In genomic region chr7:134775671-134776070, GRCm38 (mm10) we compare ENCODE assay signal across 14 mouse cellular contexts.
DNase-seq lines count a peak whose midpoint lies in the region; ATAC-seq and TF ChIP-seq lines count a peak whose summit lies in the region.
"Had no signal": no experiment of that assay in that cellular context is flagged by ENCODE, and none has a peak within 500 bp of the region (broad histone marks: within the 10 kb centered on the region; RNA-seq: fewer than 3 reads in every experiment).

No protein-coding gene starts in this region.

- H3K27me3 ChIP-seq in myocyte (ENCODE audit: control insufficient read depth, insufficient read depth, insufficient read length), result no peaks in the 10 kb centered on the region
- H3K27me3 ChIP-seq in hindbrain, embryonic 16.5 days (replicated peaks; ENCODE audit: control insufficient read depth, insufficient read depth, low read length), result no peaks in the 10 kb centered on the region
- H3K27me3 ChIP-seq: heart, embryonic 15.5 days; neural tube, embryonic 13.5 days had no signal

- peak; percentile 16 to 54 for DNase-seq in layer of hippocampus, adult 2 months (ENCODE audit: low spot score in 2 of 2)
- no peak for DNase-seq in layer of hippocampus, postnatal 14 days (ENCODE audit: low spot score in 2 of 2)
- peak; percentile 25 for DNase-seq in R1 (ENCODE audit: low read depth, low spot score)
- DNase-seq in frontal cortex, adult 2 months (ENCODE audit: extremely low spot score in 1 of 2, low spot score in 1 of 2), result peak; percentile 77 to 88
- no peak for DNase-seq in cerebellum, postnatal 14 days
- DNase-seq: kidney, adult 8-10 months; lung, postnatal 4 days; thymus, postnatal 4 days had no signal

- H3K4me2 ChIP-seq in myocyte (ENCODE audit: low read depth), result peak overlapping the region; percentile 74
- no peak overlapping the region for H3K4me2 ChIP-seq in hindbrain, embryonic 16.5 days (ENCODE audit: low read length)
- H3K4me2 ChIP-seq: heart, embryonic 15.5 days; neural tube, embryonic 13.5 days had no signal

- no peak overlapping the region for H3K9ac ChIP-seq in hindbrain, embryonic 16.5 days (ENCODE audit: low read depth, low read length)
- H3K9ac ChIP-seq: heart, embryonic 15.5 days; neural tube, embryonic 13.5 days had no signal

- no peak for TF ChIP-seq CTCF in layer of hippocampus, adult 2 months (conservative IDR thresholded peaks at IDR 0.05)

- H3K9me3 ChIP-seq in hindbrain, embryonic 16.5 days (ENCODE audit: control insufficient read depth, low read length), result no peaks in the 10 kb centered on the region
- H3K9me3 ChIP-seq: heart, embryonic 15.5 days; neural tube, embryonic 13.5 days had no signal

- no peak overlapping the region for H3K4me3 ChIP-seq in layer of hippocampus, adult 2 months
- H3K4me3 ChIP-seq in myocyte, result no peak overlapping the region
- no peak overlapping the region for H3K4me3 ChIP-seq in hindbrain, embryonic 16.5 days (ENCODE audit: low read length)
- H3K4me3 ChIP-seq: heart, embryonic 15.5 days; neural tube, embryonic 13.5 days had no signal

- no peak overlapping the region for H3ac ChIP-seq in myocyte (ENCODE audit: control insufficient read depth, insufficient read length)

- peaks cover 18% of the 10 kb centered on the region for H3K4me1 ChIP-seq in hindbrain, embryonic 16.5 days (ENCODE audit: control insufficient read depth, insufficient read depth, low read depth, low read length)
- H3K4me1 ChIP-seq: heart, embryonic 15.5 days had no signal

- no peaks in the 10 kb centered on the region for H3K79me2 ChIP-seq in myocyte (ENCODE audit: control insufficient read depth, insufficient read depth)

- ATAC-seq in hindbrain, embryonic 16.5 days, result no peak
- ATAC-seq in inflammation-experienced regulatory T-cells, adult 6 months, result no peak

- H3K27ac ChIP-seq in layer of hippocampus, adult 2 months, result no peak overlapping the region; the same call in 1 of the 2 replicates
- H3K27ac ChIP-seq in hindbrain, embryonic 16.5 days (ENCODE audit: low read depth, low read length), result no peak overlapping the region
- H3K27ac ChIP-seq: heart, embryonic 15.5 days had no signal

- peaks cover 7% of the 10 kb centered on the region for H3K36me3 ChIP-seq in myocyte (ENCODE audit: control insufficient read depth, insufficient read depth)
- H3K36me3 ChIP-seq in hindbrain, embryonic 16.5 days (ENCODE audit: control insufficient read depth, insufficient read depth, low read length), result no peaks in the 10 kb centered on the region
- H3K36me3 ChIP-seq: G1E; neural tube, embryonic 13.5 days had no signal

- no peak for TF ChIP-seq POLR2A in myocyte (IDR thresholded peaks at IDR 0.05; ENCODE audit: insufficient read length, low read depth)

- WGBS in hindbrain, embryonic 16.5 days, result 82% methylated on average over 10 of the region's 10 CpGs

TF ChIP-seq in myocyte, 11 proteins besides CTCF, POLR2A, EP300 and RAD21:
- TF ChIP-seq MYOD1 (IDR thresholded peaks at IDR 0.05; ENCODE audit: control insufficient read depth in 1 of 3, insufficient read length in 2 of 3, low read depth in 2 of 3) (peak in 1 of 3 experiments; percentile 12), REST (IDR thresholded peaks at IDR 0.05; ENCODE audit: insufficient read depth, insufficient read length) (no peak)

Comparison
In these comparisons a context has a peak if more than half of its experiments do, and no peak if none do; other contexts are left out.
1. DNase-seq: peak in layer of hippocampus, adult 2 months (2 of 2), R1 (single experiment) and frontal cortex, adult 2 months (2 of 2); none in layer of hippocampus, postnatal 14 days (0 of 2) and cerebellum, postnatal 14 days (0 of 2).